Mouse (Mus musculus) fat pad, adult 2 months (tissue): ENCODE data around the gene 1700010I14Rik.

Experiments
- DNase-seq: peaks from one replicate; pipeline ENCODE4 v3.0.0-alpha.2; 2011; ENCODE audit warnings: low read depth, low spot score; ENCODE audit errors: extremely low read depth

Gene 1700010I14Rik

DNA sequence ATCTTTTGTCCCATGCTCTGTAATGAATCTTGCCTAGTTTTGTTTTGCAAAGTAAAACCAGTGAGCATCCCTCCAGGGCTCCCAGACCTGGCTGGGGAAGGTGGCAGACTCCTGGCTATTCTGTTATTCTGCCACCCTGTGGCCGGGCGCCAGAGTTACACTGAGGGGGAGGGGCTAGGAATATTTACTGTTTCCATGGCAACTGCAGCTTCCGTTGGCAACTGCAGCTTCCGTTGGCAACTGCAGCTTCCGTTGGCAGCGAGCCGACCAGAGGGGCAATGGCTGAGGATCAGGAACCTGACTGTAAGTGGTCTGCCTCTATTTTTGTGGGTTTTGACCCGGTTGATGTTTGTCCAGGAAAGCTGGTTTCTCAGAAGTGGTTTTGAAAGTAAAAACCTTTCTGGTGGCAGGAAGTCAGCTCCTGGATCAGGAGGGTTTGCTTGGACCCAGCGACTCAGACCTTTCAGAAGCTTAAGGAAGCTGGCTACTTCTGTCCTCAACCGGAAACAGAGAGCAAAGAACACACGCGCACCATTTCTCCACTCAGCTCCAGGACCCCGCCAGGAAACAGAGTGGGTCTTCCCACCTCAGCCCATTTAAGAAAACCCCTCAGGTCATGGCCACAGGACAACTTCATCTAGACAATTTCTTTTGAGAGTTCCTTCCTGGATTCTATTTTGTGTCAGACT is at the start of gene 1700010I14Rik:
TSS of gene 1700010I14Rik (plus strand) at position 215 of the 689 bp plus-strand sequence.
- no peak for DNase-seq

DNA sequence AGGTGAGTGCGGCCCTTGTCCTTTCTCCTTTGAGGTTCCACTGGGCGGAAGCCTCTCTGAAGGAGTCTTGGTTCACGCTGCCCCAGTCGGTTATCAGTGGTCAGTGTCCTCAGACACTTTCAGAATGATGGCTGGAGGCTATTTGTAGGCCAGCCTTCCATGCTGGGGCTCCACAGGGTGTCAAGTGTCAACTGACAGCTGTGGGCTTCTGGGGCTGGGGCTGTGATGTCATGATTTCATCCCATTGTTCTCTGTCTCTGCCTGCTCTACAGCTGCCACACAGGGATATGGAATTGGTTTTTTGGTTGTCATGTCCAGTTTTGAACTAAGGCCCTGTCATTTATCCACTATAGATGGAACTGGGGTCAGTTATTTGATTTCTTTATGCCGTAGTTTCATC is 36.5 kb upstream of the 1700010I14Rik start:
- no peak for DNase-seq

DNA sequence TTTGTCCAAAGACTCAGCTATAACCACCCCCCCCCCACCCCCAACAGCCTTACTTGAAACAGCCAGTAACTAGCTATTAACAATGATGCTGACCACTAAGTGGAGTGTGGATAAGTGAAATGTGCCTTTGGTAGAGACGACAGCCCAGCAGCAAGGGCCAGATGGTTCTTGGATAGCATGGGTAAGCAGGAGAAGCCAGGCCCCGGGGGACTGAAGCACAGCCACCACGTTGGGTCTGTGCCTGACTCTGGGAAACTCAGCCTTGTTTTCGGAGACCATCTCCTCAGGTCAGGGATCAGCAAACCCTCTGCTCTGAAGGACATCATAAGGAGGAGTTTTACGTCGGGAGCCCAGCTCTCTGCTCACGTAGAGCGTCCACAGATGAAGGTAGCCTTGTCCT is 35.2 kb upstream of the 1700010I14Rik start:
- no peak for DNase-seq

DNA sequence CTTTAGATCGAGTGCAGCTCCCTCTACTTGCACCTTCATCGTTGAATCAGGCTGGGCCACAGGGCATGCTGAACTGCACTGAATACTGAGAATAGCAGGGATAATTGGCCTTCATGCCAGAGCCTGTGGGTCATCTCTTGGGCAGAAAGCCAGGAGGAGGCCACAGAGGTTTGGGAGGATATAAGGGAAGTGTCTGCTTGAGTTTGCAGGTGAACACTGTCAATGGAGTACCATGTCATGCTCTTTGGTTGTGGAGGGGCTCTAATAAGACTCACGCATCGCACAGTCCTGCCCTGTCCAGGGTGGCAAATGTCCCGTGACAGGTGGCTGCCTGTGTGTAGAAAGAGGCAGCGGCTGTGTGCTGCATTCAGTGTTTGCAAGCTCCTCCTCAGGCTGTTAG is 30.0 kb upstream of the 1700010I14Rik start:
- no peak for DNase-seq

DNA sequence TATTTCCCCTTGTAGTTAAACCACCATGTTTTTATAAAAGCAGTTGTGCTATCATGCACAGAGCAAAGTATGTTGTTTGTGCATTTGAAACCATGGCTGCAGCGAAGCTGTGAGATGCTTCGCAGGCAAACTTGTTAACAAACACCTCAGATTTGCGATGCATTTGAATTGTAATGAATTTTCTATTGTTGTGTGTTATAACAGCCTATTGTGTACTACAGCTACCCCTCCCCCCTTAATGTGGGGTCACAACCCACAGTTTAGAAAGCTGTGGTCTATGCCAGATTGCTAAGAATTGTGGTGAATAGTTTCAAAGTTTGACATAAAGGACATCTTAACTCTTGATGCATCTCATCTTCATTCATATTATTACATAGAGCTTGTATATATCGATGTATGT is 27.7 kb upstream of the 1700010I14Rik start:
- DNase-seq, result no peak

DNA sequence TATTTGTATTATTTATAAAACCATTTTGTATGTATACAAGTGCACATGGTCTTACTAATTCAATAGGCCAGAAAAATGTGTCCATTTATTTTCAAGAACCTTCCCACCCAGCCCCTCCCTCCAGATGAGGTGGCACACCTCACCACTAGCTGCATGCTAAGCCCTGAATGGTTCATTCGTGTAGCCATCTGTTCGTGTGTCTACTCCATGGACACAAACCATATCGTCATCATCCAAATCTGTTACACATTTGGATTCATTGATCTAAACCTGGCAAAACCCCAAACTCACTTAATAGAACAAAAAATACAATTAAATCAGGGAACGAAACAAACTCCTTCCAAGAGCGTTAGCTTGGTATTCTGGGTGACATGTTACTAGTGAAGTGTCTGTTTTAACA is 27.0 kb upstream of the 1700010I14Rik start:
- DNase-seq, result no peak

DNA sequence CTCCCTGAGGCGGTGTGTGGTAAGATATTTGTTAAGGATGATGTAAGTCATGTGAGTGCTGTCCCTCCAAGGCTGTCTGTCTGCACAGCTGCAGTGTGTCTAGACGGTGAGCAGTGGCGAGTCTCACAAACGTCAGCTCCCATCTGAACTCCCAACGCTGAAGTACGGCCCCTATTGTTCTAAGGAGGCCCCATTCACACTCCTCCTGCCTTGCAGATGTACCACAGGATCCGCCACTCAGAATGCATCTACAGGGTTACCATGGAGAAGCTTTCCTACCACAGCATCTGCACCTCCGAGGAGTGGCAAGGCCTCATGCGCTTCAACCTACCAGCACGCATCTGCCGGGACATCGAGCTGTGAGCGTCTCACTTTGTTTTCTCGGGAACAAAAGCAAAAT is 26.5 kb upstream of the 1700010I14Rik start:
- DNase-seq, result no peak

DNA sequence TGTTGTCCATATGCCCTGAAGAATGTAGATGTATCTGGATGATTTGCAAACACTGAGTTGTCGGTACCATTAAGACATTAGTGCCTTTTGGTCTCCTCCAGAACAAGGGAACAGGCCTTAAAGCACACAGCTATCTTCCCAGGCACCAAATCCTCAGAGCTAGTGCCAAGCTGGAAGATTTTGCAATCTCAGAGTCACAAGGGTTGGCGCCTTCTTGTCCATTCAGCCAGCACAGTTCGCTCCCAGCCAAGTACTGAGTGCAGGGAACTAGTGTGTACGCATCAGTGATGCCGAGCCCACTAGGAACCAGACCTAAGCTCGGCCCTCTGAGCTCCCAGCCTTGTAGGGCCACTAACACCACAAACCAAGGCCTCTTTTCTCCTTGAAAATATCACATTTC is 23.0 kb upstream of the 1700010I14Rik start:
- DNase-seq, result no peak

DNA sequence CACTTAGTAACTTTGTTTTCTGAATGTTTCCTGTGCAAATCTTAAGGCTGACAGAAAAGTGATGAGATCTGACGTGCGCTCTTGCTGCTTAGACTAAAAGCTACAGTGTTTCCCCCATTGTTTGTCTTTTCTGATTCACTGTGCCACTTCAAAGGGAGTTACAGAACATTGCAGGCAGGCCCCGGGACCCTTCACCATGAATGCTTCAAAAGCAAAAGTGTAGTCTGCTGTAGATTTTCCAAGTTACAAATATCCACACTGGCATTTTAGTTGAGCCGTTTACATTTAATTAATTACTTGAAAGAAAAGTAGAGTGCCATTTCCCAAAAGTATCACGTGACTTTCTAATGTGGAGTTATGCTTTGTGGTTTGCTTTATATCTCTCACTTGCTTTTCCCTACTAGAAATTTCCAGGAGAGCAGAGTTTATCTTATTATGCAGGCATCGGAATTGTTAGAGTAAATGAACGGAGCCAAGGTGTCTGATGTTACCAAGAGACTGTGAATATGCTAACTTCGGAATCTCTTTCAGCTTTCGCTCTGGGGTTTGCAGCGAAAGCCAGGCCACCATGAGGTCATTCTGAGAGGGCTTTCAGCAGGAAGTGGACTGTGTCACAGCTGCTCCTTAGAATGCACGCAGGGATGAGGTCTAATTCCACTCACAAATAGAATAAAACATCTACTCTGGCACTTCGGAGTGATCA is 15.8 kb upstream of the 1700010I14Rik start:
- DNase-seq, result no peak

DNA sequence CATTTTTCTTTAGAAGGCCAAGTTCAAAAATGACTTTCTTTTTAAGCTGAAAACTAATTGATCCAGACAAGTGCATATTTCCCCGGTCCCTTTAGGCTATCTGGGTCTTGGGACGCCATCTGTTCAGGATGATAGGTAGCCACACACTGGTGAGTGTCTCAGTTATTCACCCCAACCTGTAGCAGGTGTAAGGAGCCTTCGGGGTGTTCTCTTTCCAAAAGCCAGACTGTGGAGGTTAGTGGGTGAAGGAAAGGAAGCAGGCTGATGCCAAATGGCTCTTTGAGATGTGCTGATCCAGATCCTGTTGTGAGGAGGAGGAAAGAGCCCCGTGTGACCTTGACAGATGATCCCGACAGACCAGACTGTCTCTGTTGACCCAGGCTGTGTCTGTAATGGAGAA is 14.8 kb upstream of the 1700010I14Rik start:
- no peak for DNase-seq

DNA sequence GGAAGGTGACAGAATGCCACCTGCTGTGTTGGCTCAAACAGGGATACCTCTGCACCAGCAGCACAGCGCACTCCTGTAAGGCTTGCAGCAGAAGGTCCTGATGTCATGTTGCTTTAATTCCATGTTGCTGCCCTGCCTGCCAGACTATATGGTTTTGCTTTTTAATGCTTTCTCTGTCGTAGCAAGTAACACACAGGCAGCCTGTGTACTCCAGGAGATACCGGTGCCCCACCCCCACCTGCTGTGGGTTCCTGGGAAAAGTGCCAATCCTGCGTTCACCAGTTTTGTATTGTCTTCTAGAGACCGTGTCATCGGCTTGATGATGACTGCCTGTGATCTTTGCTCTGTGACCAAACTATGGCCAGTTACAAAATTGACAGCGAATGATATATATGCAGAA is 13.7 kb upstream of the 1700010I14Rik start:
- no peak for DNase-seq

DNA sequence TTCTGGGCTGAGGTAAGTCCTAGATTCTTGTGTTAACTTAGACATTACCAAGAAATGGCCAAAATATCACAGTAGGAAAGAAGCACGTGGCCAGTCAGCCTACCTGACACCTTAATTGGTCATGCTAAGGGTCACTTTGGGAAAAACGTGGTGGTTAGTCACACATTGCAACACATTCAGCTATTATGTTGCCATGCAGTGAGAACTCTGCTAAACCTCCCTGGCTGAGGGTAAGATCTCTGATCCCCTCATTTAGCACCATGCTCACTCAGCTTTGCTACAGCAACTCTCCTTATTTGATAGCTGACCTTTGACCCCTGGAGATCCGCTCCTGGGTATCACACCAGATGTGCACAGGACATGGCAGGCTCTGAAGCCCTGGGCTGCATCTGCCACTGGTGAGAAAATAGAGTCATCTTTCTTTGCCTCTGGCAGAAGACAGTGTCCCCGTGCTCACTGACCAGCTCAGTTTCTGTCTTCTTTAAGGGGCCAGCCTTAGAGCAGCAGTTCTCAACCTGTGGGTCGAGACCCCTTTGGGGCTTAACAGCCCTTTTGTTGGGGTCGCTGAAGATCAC is 13.2 kb upstream of the 1700010I14Rik start:
- no peak for DNase-seq

DNA sequence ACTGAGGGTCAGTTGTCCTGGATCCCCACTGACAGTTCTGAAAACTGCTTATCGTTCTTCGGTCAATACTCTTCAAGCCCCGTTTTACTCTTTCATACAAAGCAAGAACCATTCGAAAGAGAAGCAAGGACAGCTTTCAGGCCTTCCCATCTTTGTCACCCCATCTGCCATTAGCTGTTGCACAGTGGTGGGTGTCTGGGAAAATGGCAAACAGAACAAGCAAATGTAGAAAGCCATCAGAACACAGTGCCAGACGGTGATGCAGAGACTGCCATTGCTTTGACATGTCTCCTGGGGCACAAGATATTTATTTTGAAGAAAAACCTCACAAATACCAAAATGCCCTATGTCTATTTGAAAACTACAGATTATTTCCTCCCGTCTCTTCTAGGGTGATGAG is 11.4 kb upstream of the 1700010I14Rik start:
- DNase-seq, result no peak

DNA sequence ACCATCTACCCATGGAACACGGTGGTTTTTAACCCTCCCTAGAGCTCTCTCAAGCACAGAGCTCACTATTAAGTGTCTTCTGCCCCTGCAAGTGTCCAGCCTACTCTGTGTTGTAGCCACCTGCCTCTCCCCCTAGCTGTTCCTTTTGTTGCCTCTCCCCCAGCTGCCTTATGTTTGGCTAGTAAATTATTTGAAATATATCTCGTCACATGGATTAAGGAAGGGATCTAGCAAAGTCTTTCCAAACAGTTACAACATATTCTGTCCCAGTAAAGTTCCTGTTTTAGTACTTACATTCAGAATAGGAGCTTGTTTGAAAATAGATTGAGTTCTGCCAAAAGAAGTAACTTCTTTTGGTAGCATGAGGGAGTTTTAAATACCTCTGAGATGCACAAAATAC is 10.9 kb upstream of the 1700010I14Rik start:
- DNase-seq, result no peak

DNA sequence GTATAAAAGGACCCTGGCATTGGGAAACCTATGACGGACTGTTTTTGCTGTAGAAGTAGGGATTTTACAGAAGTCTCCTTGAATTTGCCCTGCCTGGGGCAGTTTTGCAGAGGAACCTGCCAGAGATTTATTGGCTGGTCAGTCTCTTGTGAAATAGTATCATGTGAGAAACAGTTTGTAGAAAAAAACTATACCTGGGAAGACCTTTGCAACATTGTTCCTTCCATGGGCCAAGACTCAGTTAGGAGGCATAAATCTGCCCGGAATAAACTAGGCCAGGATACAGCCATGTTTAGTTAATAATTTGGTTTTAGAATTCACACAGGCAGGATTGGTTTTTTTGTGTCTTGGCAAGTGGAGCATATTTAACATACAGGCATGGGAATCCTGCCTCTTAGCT is 4.6 kb upstream of the 1700010I14Rik start:
- no peak for DNase-seq

DNA sequence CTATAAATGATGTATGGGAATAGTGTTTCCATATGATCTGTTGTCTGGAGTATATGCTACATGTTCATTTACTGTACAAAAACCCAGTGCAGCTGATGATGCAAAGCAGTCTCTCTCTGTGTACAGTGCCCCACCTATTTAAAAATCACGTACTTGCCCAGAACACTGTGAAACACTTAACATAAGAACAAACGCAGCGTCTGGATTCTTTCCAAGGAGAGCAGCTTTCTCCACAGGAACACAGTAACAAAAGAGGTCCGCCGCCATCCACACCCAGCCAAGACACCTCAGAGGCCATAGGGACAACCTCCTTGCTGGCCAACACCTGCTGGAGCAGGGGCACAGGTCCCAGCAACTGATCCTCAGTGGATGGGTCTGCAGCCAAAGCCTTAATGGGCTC is 2.4 kb upstream of the 1700010I14Rik start:
- no peak for DNase-seq

DNA sequence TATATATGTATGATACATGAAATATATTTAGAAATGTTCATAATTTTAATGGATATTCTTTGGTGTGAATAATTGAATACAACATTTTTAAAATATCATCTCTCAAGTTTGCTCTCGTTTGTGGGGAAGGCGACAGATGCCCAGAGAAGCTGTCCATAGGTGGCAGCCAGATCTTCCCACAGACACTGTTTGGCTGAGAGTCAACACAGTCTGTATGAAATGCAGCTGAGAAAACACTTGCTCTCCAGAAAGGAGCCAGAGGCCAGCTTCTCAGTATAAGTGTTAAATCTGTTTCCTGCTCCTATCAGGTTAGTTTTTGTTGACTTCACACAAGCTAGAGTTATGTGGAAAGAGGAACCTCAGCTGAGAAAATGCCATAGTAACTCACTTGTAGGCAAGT is 1.6 kb upstream of the 1700010I14Rik start:
- no peak for DNase-seq

DNA sequence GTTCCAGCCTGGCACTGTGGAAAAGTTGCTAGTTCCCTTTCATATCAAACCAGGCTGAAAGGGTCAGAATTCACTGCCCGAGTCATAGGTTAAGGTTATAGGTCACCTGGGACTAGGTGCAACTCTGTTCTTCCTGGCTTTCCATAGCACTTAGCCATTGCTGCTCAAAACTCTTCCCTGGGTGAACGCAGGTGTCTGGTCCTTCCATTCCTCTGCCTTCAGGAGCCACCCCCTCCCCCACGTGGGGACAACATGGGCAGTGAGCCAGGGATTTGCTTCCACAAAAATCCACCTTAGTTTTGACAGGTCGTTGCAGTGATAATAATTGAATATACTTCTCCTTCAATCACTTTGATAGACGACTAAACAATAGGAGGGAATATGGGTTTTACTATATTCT is 764 bp upstream of the 1700010I14Rik start:
- no peak for DNase-seq

DNA sequence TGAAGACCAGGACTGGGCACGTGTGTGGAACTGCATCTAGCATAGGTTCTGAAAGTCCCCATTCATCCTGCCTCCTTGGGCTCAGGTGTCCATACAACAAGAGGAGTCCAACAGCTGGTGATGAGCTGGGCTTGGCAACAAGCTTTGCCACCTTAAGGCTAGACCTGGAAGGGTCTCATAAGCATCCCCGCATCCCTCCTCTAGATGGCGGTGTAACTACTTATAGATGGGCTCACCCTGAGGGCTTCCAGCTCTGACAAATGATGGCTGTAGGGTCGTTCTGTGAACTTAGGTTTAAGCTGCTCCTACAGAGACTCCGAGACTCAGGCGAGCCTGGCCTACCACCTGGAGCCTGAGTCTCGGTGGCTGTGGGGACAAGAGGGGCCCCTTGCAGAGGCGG is 3.0 kb downstream of the 1700010I14Rik start:
- DNase-seq, result no peak

DNA sequence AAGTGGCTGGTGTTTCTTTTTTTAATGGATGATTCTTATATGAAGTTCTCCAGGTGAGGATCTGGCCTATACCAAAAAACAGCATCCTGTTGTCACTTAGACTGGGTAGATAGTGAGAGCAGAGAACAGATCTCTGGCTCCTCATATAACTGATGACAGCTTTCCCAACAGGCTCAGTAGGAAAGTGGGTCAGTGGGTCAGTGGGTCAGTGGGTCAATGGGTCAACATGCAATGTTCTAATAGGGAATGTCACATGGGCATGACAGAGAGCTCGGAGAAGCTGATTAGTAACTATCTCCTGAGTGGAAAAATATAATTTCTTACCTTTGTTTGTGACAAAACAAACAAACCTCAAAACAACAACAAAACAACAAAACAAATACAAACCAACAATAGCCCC is 7.2 kb downstream of the 1700010I14Rik start:
- no peak for DNase-seq

DNA sequence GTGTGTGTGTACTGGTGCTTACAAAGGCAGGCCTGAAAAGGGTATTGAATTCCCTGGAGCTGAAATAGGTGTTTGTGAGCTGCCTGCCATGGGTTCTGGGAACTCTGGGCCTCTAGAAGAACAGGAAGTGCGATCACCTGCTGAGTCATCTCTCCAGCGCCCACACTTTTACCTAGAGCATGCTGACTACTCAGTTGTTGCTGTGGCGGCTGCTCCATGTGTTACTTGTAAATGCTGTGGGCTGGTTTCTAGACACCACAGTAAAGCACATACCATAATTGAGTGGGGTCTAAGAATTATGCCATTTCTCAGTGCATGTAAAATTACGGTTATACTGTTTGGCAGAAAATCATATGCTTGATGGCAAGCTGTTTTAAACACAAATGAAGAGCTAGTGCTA is 14.3 kb downstream of the 1700010I14Rik start:
- no peak for DNase-seq

DNA sequence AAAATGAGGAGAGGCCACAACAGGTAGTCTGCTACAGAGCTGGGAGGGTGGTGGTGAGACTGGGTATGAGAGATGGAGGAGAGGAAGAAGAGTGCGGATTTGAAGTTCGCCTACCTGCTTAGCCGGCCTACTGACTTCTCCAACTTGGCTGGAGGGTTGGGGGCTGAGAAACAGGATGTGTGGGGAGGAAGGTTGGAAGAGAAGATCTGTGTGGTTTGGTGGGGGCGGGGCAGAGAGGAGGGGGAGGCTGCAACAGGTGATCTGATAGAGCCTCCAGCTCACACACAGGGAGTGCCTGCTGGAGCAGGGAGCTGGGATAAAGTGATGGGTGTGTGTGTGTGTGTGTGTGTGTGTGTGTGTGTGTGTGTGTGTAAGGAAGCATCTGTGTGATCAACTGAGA is 16.4 kb downstream of the 1700010I14Rik start:
- no peak for DNase-seq
